Mouse (Mus musculus): ENCODE measurements at regions not wholly inside any gene's neighbourhood (a gene's known extent, or its start where the extent isn't known, plus 50 kb on each side); places are given as distances from the start of the nearest gene placed in this dataset.

GRCm38 (mm10) chr5:73891606-73892005 lies 176.6 kb downstream of the Usp46 start:
- TF ChIP-seq CTCF (conservative IDR thresholded peaks at IDR 0.05; ENCODE audit: low read length) (no peak), POU5F1 (IDR thresholded peaks at IDR 0.05; ENCODE audit: borderline replicate concordance, low read length) (no peak), NANOG (IDR thresholded peaks at IDR 0.05; ENCODE audit: borderline replicate concordance, low read length) (no peak)

All from E14TG2a.4 (cell line).